Mouse (Mus musculus) ES-E14 (cell line): ENCODE data around the gene AC170998.1.

ENCODE experiments used
- CHD2 ChIP-seq: IDR thresholded peaks from 2 replicates; pipeline ENCODE4 v1.6.1; 2014; ENCODE audit warnings: mild to moderate bottlenecking, low read depth, low read length, inconsistent platforms
- HCFC1 ChIP-seq: IDR thresholded peaks from 2 replicates; pipeline ENCODE4 v1.6.1; 2012; ENCODE audit warnings: low read length, inconsistent platforms, borderline replicate concordance; ENCODE audit not compliant: insufficient read depth
- MAFK ChIP-seq: IDR thresholded peaks from 2 replicates; pipeline ENCODE4 v1.6.1; 2014; ENCODE audit warnings: mild to moderate bottlenecking, low read depth, low read length, inconsistent platforms; ENCODE audit not compliant: insufficient read depth
- ZNF384 ChIP-seq: IDR thresholded peaks from 2 replicates; pipeline ENCODE4 v1.6.1; 2012; ENCODE audit warnings: low read depth, low read length, inconsistent platforms

DNA sequence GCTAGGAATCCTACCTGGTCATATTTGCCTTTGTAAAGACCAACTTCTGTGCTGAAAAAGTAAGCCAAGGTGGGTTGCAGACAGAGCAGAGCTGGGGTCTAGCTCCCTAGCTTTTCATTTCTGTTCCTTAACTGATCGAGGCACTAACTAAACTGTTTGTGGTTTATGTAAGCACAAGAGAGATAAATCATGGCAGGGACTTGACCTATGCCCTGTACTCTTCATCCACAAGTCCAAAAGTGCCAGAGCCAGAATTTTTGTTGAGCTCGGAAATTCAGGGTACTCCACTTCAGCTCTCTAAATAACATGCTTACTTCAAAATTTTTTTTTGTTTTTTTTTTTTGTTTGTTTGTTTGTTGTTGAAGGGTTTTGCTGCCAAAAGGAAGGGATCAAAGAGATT lies 29.2 kb upstream of the AC170998.1 start:
- no peak for TF ChIP-seq HCFC1
- TF ChIP-seq ZNF384, result no peak
- no peak for TF ChIP-seq MAFK
- TF ChIP-seq CHD2, result no peak
